Mouse (Mus musculus): Measurements from ENCODE around the gene Mthfsd.

The Mthfsd gene

GRCm38 (mm10) chr8:121063649-121064048, 44.5 kb downstream of the Mthfsd start:
- no peak for DNase-seq

GRCm38 (mm10) chr8:121062521-121062920, 45.7 kb downstream of the Mthfsd start:
- no peak for DNase-seq

- no peak for DNase-seq
Observed at GRCm38 (mm10) chr8:121059098-121059497, 49.1 kb downstream of the Mthfsd start.

- DNase-seq, result peak; percentile 25
Observed at GRCm38 (mm10) chr8:121058081-121058480, 50.1 kb downstream of the Mthfsd start.

- DNase-seq, result peak; percentile 34
Observed at GRCm38 (mm10) chr8:121047441-121047840, 60.8 kb downstream of the Mthfsd start.

GRCm38 (mm10) chr8:121043719-121044440, 64.3 kb downstream of the Mthfsd start:
- no peak for DNase-seq
